Mouse (Mus musculus) c-Kit-positive CD71-positive TER-119-positive erythroid progenitor cells, embryonic 14.5 days (primary cell): ENCODE data around the gene Notch4.
A peak's percentile ranks its signal among the peaks of the same experiment; 100 is the strongest.

ENCODE experiments used
- DNase-seq: peaks from one replicate; pipeline ENCODE4 v3.0.0-alpha.2; 2013; ENCODE audit warnings: low spot score

The Notch4 gene

GRCm38 (mm10) chr17:34626773-34627092 lies 62.7 kb downstream of the Notch4 start:
- DNase-seq = no peak

- DNase-seq = peak; percentile 51
Observed at GRCm38 (mm10) chr17:34627093-34627942, 63.2 kb downstream of the Notch4 start.

GRCm38 (mm10) chr17:34627943-34628643 lies 64.0 kb downstream of the Notch4 start, which contains the start of gene Ppt2:
Gene Ppt2, minus strand, starts transcription at chr17:34628510.
- DNase-seq = no peak

- DNase-seq = no peak
Observed at GRCm38 (mm10) chr17:34628644-34628967, 64.5 kb downstream of the Notch4 start.

- DNase-seq = no peak
Observed at GRCm38 (mm10) chr17:34629221-34629751, 65.2 kb downstream of the Notch4 start, which contains the start of gene Prrt1. Gene Prrt1, plus strand, starts transcription at chr17:34629533.

GRCm38 (mm10) chr17:34629796-34630603 lies 65.9 kb downstream of the Notch4 start:
- DNase-seq = no peak

GRCm38 (mm10) chr17:34630761-34631301 lies 66.8 kb downstream of the Notch4 start:
- no peak for DNase-seq

- no peak for DNase-seq
Observed at GRCm38 (mm10) chr17:34631647-34632046, 67.6 kb downstream of the Notch4 start.

- DNase-seq = peak; percentile 61
Observed at GRCm38 (mm10) chr17:34632261-34632691, 68.2 kb downstream of the Notch4 start.

GRCm38 (mm10) chr17:34635671-34636070 lies 71.6 kb downstream of the Notch4 start:
- DNase-seq = no peak

- no peak for DNase-seq
Observed at GRCm38 (mm10) chr17:34637459-34637858, 73.4 kb downstream of the Notch4 start.
